Mouse (Mus musculus) cerebellum, adult (tissue): Measurements from ENCODE around the gene A830005F24Rik.
A peak's percentile ranks its signal among the peaks of the same experiment; 100 is the strongest.
"Not testable (repeated sequence)": the region's sequence is repeated elsewhere in the genome, so short reads cannot be mapped to it uniquely, and the experiment has no call there.

Experiments
- ATAC-seq: cut with Nextera tagmentation; 2 replicates; pipeline ENCODE4 v1.9.2; 2017; ENCODE audit warnings: mild to moderate bottlenecking, moderate library complexity, mixed read lengths; ENCODE audit not compliant: insufficient number of reproducible peaks, low FRiP score, low TSS enrichment

The A830005F24Rik gene

GRCm38 (mm10) chr13:48513003-48513929 is at the start of gene A830005F24Rik, which contains the start of gene Zfp169:
TSS of gene A830005F24Rik (plus strand) at chr13:48513570.
TSS of gene Zfp169 (minus strand) at chr13:48513451.
- peak; percentile 99 for ATAC-seq

GRCm38 (mm10) chr13:48464170-48464569 is 49.2 kb upstream of the A830005F24Rik start:
- ATAC-seq, result no peak

DNA sequence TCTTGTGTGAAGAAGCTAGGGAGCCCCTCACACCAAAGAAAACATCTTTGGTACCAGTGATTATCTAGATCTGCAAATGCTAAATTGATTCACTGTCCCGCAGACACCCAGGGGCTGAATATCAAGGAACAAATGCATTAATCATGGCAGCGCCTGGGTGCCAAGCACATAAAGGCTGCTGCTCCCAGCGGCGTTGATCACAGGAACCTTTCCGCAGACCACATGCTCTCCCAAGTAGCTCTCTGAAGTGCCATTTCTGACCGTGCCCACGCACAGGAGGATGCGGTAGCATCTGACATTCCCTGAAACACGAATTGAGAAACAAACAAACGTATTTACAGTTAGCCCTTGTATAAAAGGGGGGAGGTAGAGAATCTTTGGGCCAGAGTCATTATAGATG is 47.2 kb upstream of the A830005F24Rik start:
- no peak for ATAC-seq

DNA sequence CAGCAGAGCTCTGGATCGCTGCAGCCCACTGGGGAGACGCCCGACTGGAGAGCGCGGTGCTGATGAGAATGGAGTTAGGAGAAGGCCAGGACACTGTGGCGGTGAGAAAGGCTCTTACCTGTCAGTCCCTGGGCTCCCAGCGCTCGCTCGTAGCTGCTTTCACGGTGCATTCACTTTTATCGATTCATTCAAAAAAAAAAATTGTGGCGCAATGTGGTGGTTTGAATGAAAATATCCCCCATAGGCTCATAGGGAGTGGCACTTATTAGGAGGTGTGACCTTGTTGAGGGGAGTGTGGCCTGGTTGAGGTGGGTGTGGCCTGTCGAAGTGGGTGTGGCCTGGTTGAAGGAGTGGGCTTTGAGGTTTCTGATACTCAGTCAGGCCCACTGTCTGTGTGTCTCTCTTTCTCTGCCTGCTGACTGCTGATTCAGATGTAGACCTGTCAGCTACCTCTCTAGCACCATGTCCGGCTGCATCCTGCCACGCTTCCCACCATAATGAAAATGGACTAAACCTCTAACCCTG is 44.7 kb upstream of the A830005F24Rik start:
- ATAC-seq, result no peak

DNA sequence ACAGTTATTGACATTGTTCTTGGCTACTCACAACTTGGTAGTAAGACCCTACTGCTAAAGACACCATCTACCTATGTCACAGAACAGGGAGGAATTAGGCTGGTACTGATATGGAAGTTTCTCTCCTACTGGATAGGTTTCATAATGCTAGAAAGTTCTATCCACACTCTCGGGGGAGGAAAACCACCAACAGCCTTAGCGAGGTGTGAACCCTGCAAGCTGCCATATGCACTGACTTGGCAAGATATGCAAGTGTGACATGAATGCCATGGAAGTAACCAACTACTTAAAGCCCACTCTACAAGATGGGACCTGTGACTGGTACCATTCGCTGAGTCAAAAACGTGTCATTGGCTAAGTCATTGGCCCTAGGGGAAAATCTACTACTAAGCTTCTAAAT is 29.8 kb upstream of the A830005F24Rik start:
- ATAC-seq, result no peak

- no peak for ATAC-seq
Measured at GRCm38 (mm10) chr13:48490396-48491182, 22.8 kb upstream of the A830005F24Rik start.

DNA sequence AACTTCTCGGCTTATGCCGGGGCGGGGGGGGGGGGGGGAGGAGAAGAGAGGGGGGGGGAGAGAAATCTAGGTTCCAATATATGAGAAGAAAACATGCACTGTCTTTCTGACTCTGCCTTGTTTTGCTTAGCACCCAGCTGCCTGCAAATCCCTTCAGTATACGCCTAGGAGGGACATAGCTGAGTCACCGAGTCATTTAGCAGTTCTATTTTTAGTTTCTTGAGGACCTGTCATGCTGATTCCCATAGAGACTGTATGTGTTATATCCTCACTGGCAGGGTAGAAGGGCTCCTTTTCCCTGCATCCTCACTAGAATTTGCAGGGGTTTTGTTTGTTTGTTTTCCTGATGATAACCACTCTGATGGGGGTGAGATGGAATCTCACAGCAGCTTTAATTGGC is 20.2 kb upstream of the A830005F24Rik start:
- ATAC-seq, result no peak

GRCm38 (mm10) chr13:48497693-48498221 is 15.6 kb upstream of the A830005F24Rik start:
- ATAC-seq, result peak; percentile 95

DNA sequence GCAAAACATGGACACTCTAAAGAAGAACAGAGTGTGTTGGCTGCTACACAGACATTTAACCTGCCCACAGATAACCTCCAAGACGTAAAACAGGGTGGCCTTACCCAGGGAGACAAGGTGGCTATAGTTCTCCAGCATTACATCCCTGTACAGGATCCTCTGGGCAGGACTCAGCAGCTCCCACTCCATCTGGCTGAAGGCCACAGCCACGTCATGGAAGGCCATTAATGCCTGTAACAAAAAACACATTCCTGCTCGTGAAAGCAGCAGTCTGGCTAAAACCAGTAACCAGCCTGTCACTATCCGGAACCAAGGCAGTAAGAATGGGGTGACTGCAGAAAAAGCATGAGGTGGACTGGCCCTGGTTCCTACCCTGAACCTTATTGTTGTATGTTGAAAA is 14.7 kb upstream of the A830005F24Rik start:
- no peak for ATAC-seq

- ATAC-seq, result no peak
Measured at GRCm38 (mm10) chr13:48502422-48502821, 10.9 kb upstream of the A830005F24Rik start.

DNA sequence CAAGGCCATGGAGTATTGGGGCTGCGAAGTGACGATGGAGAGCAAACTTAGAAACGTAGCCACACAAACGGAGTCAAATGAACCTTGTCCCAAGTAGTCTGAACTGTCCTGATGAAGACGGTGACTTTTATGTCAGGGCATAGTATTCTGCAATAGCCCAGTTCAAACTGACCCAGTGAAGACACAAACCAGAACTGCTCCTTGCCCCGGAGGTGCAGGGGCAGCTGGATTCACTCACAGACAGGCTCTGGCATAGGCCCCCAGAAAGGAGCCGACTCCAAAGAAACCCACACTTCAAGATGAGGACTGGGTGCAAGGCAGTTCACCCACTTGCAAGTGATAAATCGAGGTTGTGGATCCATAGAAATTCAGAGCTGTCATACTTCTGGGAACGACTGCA is 4.7 kb upstream of the A830005F24Rik start:
- ATAC-seq, result no peak

DNA sequence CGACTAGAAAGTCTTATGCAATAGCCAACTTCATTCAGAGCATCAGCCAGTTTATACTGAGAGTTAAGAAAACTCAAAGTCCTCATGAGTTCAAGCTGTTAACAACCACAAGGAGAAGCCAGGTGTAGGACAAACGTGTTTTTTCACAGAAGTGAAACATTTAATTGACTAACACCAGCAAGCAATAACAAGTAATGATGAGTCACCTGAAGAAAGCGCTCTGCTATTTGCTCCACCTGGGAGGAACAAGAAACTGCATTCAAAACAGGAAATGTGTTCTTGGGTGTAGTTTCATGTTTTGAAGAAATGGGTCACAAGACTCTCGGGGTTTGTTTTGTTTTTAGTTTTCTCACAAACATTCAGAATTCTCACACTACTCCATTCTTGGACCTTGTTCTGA is 2.5 kb downstream of the A830005F24Rik start:
- ATAC-seq, result no peak

GRCm38 (mm10) chr13:48519122-48519521 is 5.8 kb downstream of the A830005F24Rik start:
- not testable (repeated sequence) for ATAC-seq

- no peak for ATAC-seq
Measured at GRCm38 (mm10) chr13:48525745-48526144, 12.4 kb downstream of the A830005F24Rik start.

DNA sequence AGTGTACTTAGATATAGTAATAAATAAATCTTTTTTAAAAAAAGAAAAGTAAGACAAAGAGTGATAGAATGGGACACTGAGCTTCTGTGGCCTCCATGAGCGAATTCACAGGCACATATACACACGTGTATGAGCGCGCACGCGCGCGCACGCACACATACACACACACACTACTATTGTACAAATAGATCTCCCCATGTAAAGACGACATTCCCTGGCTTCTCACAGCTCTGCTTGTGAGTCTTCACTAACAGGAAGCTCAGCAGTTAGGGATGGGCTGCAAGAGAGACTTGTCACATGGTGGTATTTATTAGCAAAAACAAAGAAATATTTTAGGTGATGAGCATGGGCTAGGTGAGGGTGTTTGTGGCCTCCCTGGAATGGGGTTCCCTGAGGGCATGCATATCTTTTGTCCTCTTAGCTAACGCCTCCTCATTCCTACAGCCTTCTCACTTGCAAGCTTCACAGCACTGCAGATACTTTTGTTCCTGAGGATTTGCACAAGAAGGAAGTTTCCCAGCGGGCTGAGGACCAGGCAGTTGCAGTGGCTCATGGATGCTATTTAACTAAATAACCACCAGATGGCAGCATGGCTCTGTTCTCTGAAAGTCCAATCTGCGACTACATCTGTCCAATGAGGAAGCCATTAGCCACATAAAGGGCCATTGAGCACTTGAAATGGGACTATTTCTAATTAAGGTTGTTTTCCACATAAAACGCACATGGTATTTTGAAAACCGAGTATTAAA is 14.9 kb downstream of the A830005F24Rik start:
- ATAC-seq, result peak; percentile 72; the same call in 1 of the 2 replicates

GRCm38 (mm10) chr13:48529028-48529427 is 15.7 kb downstream of the A830005F24Rik start:
- no peak; the same call in 1 of the 2 replicates for ATAC-seq

GRCm38 (mm10) chr13:48530685-48531084 is 17.3 kb downstream of the A830005F24Rik start:
- ATAC-seq, result no peak

DNA sequence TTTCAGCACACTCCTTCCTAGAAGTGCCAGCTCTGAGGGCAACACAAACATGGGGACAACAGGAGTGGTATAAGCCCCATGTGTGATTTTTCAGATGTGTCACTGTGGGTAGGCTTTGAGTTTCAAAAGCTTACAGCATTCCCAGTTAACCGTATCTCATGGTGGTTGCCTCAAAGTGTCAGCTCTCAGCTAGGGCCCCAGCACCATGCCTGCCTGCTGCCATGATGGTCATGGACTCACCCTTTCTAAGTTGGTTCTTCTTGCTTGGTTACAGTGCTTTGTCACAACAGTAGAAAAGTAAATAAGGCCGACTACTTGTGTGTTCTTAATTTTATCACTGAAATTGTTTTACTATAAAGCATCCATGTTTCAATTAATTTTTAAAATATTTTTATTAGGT is 18.1 kb downstream of the A830005F24Rik start:
- ATAC-seq, result no peak

GRCm38 (mm10) chr13:48533441-48533840 is 20.1 kb downstream of the A830005F24Rik start:
- no peak for ATAC-seq

DNA sequence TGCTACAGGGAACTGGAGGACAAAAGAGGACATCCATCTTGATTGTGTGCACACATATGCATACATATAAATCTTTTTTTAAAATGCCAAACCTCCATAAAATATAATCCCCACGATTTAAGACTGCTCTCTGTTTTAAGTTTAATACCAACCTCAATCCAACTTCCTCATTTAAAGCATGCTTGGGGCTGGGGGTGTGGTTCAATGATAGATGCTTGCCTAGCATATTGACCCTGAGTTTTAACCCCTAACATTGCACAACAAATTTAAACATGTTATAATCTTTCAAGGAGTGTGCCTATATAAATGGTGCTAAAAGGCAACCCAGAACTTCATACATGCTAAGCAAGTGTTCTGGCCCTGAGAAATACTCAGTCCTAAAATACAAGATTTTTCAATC is 27.1 kb downstream of the A830005F24Rik start:
- no peak for ATAC-seq
